Mouse (Mus musculus): ENCODE data around the gene Tgfbrap1.
"Not testable (repeated sequence)": the region's sequence is repeated elsewhere in the genome, so short reads cannot be mapped to it uniquely, and the experiment has no call there.

The Tgfbrap1 gene

DNA sequence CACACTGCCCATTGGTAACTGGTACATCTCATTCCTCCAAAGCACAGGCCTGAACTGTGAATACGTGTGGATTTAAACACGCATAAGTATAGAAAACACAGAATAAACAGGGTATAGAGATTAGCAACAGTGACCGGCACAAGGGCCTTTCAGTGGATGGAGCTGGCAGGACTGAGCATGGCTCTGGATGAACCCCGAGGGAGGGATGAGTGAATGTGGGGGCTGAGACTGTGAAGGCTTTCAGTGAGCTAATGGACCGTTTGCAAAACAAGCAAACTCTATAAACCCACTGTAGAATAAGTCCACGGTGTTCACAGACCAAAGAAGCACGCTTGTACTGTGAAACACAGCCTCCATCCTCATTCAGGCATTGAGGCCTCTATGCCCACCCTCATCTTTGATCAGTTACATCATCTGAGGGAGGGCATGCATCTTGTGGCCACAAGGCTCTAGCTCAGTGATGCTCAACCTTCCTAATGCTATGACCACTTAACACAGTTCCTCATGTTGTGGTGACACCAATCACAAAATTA lies 83.2 kb downstream of the Tgfbrap1 start:
- not testable (repeated sequence) for DNase-seq (ENCODE audit: low spot score in 2 of 2)

DNA sequence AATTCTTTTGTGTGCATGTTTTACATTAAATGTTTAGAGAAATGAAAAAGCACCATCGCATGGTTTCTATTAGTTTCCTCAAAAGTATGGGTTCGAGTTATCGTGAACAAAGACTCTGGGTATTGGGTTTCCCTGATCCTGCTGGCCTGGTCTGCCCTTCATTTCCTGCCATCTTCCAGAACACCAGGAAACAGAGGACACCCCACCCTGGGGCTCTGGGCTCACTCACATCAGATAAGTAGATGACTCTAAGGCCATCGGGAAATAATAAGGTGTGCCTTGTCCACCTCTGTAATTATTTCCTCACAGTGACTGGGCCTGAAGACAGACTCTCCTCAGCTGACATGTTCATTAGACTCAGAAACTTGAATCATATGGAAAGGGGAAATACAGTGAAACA lies 88.0 kb downstream of the Tgfbrap1 start:
- DNase-seq (ENCODE audit: low spot score in 2 of 2): no peak

DNA sequence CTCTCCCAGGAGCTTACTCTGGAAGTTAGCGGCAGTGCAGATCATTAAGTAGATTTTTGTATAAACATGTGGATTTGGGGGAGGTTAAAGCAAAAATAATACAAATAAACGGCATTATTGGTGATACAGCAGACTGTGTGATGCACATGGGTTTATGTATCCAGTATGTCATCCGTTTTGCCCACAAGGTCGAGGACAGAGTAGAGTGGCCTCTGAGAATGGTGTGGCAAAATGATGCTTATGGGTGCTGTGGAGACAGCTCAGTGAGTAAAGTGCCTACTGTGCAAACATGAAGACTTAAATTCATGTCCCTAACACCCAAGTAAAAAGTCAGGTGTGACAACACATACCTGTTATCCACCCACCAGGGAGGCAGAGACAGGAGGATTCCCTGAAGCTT lies 91.9 kb downstream of the Tgfbrap1 start:
- DNase-seq (ENCODE audit: low spot score in 2 of 2): no peak

DNA sequence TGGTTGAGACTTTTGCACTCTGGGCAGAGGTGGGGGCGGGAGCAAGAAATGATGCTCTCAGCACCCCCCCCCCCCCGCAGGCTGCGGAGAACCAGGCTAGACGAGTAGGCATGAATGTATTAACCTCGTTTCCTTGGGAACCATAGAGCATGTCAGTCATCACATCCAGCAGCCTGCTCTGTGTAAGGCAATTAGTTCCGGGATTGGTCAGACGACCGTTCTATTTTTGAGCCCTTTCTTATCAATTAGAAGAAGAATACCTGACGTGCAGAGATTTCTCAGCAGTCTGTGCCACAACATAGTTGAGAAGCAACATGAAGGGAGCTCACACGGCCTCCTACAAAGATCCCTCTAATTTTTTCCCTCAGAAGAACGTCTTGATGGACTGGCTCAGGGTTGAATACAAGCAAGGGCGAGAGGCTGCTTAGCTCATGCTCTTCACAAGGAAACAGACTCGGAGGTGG lies 92.4 kb downstream of the Tgfbrap1 start:
- DNase-seq (ENCODE audit: low spot score in 2 of 2): no peak

Measured in spleen, postnatal 10 days (tissue).